Mouse (Mus musculus): Measurements from ENCODE around the gene Wdr20. TPM values are rescaled to one million over a fixed set of nuclear protein-coding genes. Genes with fewer than 3 reads are reported as not detected.

The Wdr20 gene
- total and polyA plus RNA-seq, 3 experiments, result 18.8 to 25.8 TPM; not detected in 1

DNA sequence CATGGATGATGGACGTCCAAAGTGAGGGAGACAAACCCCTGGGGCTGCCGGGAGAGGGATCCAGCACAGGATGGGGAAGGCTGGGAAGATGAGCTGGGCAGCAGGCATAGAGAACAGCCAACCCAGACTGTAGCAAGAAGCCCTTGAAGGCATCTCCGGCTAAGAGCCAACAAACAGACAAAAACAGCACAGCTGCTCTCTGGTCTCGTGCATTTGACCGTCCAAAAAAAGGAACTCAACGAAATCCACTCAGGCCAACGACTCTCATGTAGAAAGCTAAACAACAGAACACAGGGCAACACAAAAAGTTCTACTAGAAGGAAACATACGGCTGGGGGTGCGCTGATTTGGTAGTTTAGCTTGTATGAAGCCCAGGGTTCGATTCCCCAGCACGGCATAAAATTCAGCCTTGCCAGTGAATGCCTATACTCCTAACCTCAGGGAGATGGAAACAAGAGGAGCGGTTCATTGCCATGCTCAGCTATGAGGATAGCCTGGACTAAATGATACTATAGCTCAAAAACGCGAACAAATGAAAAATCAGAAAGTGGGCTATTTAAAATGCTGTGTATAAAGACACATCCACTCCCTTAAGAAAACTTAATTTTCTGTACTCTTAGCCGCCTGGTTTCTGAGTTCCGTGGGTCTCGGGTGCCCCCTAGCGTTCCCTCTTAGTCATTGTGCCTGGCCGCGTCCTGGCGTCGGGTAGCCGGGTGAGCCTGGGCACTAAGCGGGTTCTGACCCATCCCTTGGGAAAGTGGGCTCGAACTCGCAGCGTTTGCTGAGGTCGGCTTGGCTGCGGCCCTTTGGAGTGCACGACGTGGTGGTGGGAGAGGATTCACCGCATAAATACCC, 105.7 kb downstream of the Wdr20 start (continued):
- peak; percentile 95 for TF ChIP-seq RAD21 (IDR thresholded peaks at IDR 0.05; ENCODE audit: low read depth, low read length)
- no peak for TF ChIP-seq GATA1 (IDR thresholded peaks at IDR 0.05; ENCODE audit: low read depth, low read length)
- no peak for TF ChIP-seq TBP (IDR thresholded peaks at IDR 0.05; ENCODE audit: low read depth, low read length)
- TF ChIP-seq USF2 (IDR thresholded peaks at IDR 0.05; ENCODE audit: borderline replicate concordance in 1 of 2, insufficient read depth in 1 of 2, low read depth in 1 of 2, low read length in 2 of 2), result no peak

GRCm38 (mm10) chr12:110844227-110845130, 106.7 kb downstream of the Wdr20 start:
- no peaks in the 10 kb centered on the region for H3K27me3 ChIP-seq (ENCODE audit: control insufficient read depth in 1 of 2, insufficient read depth in 2 of 2, low read length in 2 of 2)
- H3K36me3 ChIP-seq (ENCODE audit: control insufficient read depth in 1 of 2, insufficient read depth in 2 of 2, low read length in 2 of 2), result peaks cover 0 to 6% of the 10 kb centered on the region in 2 experiments; a peak in 1 of 4 replicates
- peak overlapping the region; percentile 65 for H3K9ac ChIP-seq (ENCODE audit: control insufficient read depth, low read depth, low read length, poor library complexity, severe bottlenecking)
- H3K4me1 ChIP-seq (ENCODE audit: control insufficient read depth in 1 of 2, insufficient read depth in 2 of 2, low read length in 2 of 2), result peaks cover 0 to 12% of the 10 kb centered on the region in 2 experiments; a peak in 3 of 4 replicates
- H3K79me2 ChIP-seq (ENCODE audit: control insufficient read depth, insufficient read depth, low read length, poor library complexity), result no peaks in the 10 kb centered on the region; the same call in 1 of the 2 replicates
- H3K27ac ChIP-seq (ENCODE audit: control insufficient read depth, low read depth, low read length), result peak overlapping the region; percentile 83
- peak overlapping the region; percentile 47 to 85 for H3K4me3 ChIP-seq (ENCODE audit: control insufficient read depth in 1 of 2, insufficient read depth in 1 of 2, low read depth in 2 of 2, low read length in 2 of 2)
- H3K9me3 ChIP-seq (replicated peaks; ENCODE audit: insufficient read depth, low read length), result no peaks in the 10 kb centered on the region
- DNase-seq (ENCODE audit: low read depth, low spot score), result no peak
- TF ChIP-seq CHD1 (IDR thresholded peaks at IDR 0.05; ENCODE audit: low read depth, low read length) (peak; percentile 63; the same call in 1 of the 2 replicates), POLR2A (IDR thresholded peaks at IDR 0.05; ENCODE audit: control insufficient read depth in 1 of 2, insufficient read depth in 1 of 2, low read depth in 1 of 2, low read length in 2 of 2, poor library complexity in 1 of 2) (no peak), MYC (IDR thresholded peaks at IDR 0.05; ENCODE audit: low read depth, low read length) (no peak; the same call in 1 of the 2 replicates), ZKSCAN1 (IDR thresholded peaks at IDR 0.05; ENCODE audit: low read depth, low read length) (no peak), GABPA (IDR thresholded peaks at IDR 0.05; ENCODE audit: low read depth, low read length) (no peak), POLR2AphosphoS5 (IDR thresholded peaks at IDR 0.05; ENCODE audit: borderline replicate concordance, low read depth, low read length) (no peak), KAT2A (conservative IDR thresholded peaks at IDR 0.05; ENCODE audit: low read depth, low read length) (no peak), MYB (IDR thresholded peaks at IDR 0.05; ENCODE audit: low read depth, low read length) (no peak), TAL1 (IDR thresholded peaks at IDR 0.05; ENCODE audit: low read length) (no peak), MAX (IDR thresholded peaks at IDR 0.05; ENCODE audit: low read length) (peak; percentile 62; the same call in 1 of the 2 replicates), POLR2AphosphoS2 (IDR thresholded peaks at IDR 0.05; ENCODE audit: low read length) (no peak), BHLHE40 (IDR thresholded peaks at IDR 0.05; ENCODE audit: borderline replicate concordance, low read depth, low read length) (no peak), EP300 (IDR thresholded peaks at IDR 0.05; ENCODE audit: low read depth in 1 of 2, low read length in 2 of 2) (no peak), MAZ (IDR thresholded peaks at IDR 0.05; ENCODE audit: low read depth, low read length) (no peak; the same call in 1 of the 2 replicates), TCF12 (IDR thresholded peaks at IDR 0.05; ENCODE audit: low read depth, low read length) (no peak), E2F4 (IDR thresholded peaks at IDR 0.05; ENCODE audit: borderline replicate concordance, low read depth, low read length) (no peak), ETS1 (IDR thresholded peaks at IDR 0.05; ENCODE audit: low read depth, low read length) (no peak; the same call in 1 of the 2 replicates), ELF1 (IDR thresholded peaks at IDR 0.05; ENCODE audit: low read depth, low read length) (no peak), NRF1 (IDR thresholded peaks at IDR 0.05; ENCODE audit: insufficient read depth, low read depth, low read length, poor library complexity, severe bottlenecking) (no peak), MAFK (IDR thresholded peaks at IDR 0.05; ENCODE audit: borderline replicate concordance, low read depth, low read length) (no peak), TBP (IDR thresholded peaks at IDR 0.05; ENCODE audit: low read depth, low read length) (no peak), CHD2 (IDR thresholded peaks at IDR 0.05; ENCODE audit: low read length) (no peak), NELFE (IDR thresholded peaks at IDR 0.05; ENCODE audit: low read depth, low read length) (0 out of 2 replicates have a peak, but pooled peaks have one; percentile 40), USF2 (IDR thresholded peaks at IDR 0.05; ENCODE audit: borderline replicate concordance in 1 of 2, insufficient read depth in 1 of 2, low read depth in 1 of 2, low read length in 2 of 2) (no peak), MXI1 (IDR thresholded peaks at IDR 0.05; ENCODE audit: low read depth, low read length) (peak; percentile 80), HCFC1 (IDR thresholded peaks at IDR 0.05; ENCODE audit: low read depth, low read length) (peak; percentile 65; the same call in 1 of the 2 replicates), MEF2A (IDR thresholded peaks at IDR 0.05; ENCODE audit: extremely low read depth, insufficient replicate concordance, low read depth, low read length, poor library complexity, severe bottlenecking) (no peak), ZC3H11A (IDR thresholded peaks at IDR 0.05; ENCODE audit: low read depth, low read length) (no peak), GATA1 (IDR thresholded peaks at IDR 0.05; ENCODE audit: low read depth, low read length) (no peak)

All from MEL (cell line).